Mouse (Mus musculus): ENCODE results near the gene Kazald1. TPM values are rescaled to one million over a fixed set of nuclear protein-coding genes. Genes with fewer than 3 reads are reported as not detected.

Gene Kazald1
- total and polyA plus RNA-seq, 3 experiments, result 0.27 to 1.2 (median 0.44) TPM

GRCm38 (mm10) chr19:45040214-45040613 is 34.8 kb upstream of the Kazald1 start:
- H3K4me3 ChIP-seq (replicated peaks in 1 of 3; ENCODE audit: low read depth in 2 of 3, low read length in 2 of 3, poor library complexity in 1 of 3), result no peak overlapping the region
- H3K4me1 ChIP-seq (ENCODE audit: control insufficient read depth in 1 of 2, insufficient read depth in 2 of 2), result peaks cover 4% of the 10 kb centered on the region in 2 experiments; a peak in 1 of 4 replicates
- no peak for DNase-seq (ENCODE audit: extremely low read depth)
- no peaks in the 10 kb centered on the region for H3K79me2 ChIP-seq (replicated peaks; ENCODE audit: control insufficient read depth, extremely low read depth, insufficient read depth, poor library complexity, severe bottlenecking)
- TF ChIP-seq IRF4 (IDR thresholded peaks at IDR 0.05; ENCODE audit: low read depth, low read length) (no peak), POLR2AphosphoS2 (IDR thresholded peaks at IDR 0.05; ENCODE audit: low read depth, low read length) (no peak), CHD2 (IDR thresholded peaks at IDR 0.05; ENCODE audit: low read length) (no peak), E2F4 (IDR thresholded peaks at IDR 0.05; ENCODE audit: insufficient replicate concordance, low read depth, low read length) (no peak), POLR2A (IDR thresholded peaks at IDR 0.05; ENCODE audit: low read depth, low read length) (no peak), TBP (conservative IDR thresholded peaks at IDR 0.05; ENCODE audit: low read depth, low read length) (no peak), ZKSCAN1 (IDR thresholded peaks at IDR 0.05; ENCODE audit: borderline replicate concordance, low read depth, low read length) (no peak), ZC3H11A (IDR thresholded peaks at IDR 0.05; ENCODE audit: low read depth, low read length) (no peak), JUN (IDR thresholded peaks at IDR 0.05; ENCODE audit: insufficient read depth, low read depth, low read length) (no peak), HCFC1 (IDR thresholded peaks at IDR 0.05; ENCODE audit: low read depth, low read length) (no peak), CTCF (conservative IDR thresholded peaks at IDR 0.05 in 1 of 2, IDR thresholded peaks at IDR 0.05 in 1 of 2; ENCODE audit: low read depth in 2 of 2, low read length in 2 of 2) (no peak)
- H3K27me3 ChIP-seq (replicated peaks), result peaks cover 66% of the 10 kb centered on the region
- H3K9ac ChIP-seq (ENCODE audit: insufficient read depth, low read depth), result no peak overlapping the region
- H3K9me3 ChIP-seq (replicated peaks; ENCODE audit: low read length), result no peaks in the 10 kb centered on the region
- H3K27ac ChIP-seq (ENCODE audit: insufficient read depth, low read depth), result no peak overlapping the region
- in situ Hi-C loops (cut with MboI; ENCODE audit: low pct_ligation_motif_present, low pct_unique_long_range_greater_than_20kb, low sequenced_read_pairs), result loop anchor here (25.0 kb wide), 1 partner anchor 453 kb away; no protein-coding TSS in a partner anchor
- no peaks in the 10 kb centered on the region for H3K36me3 ChIP-seq (replicated peaks in 1 of 2; ENCODE audit: control insufficient read depth in 1 of 2, insufficient read depth in 1 of 2, low read length in 1 of 2)
- dilution Hi-C loops (cut with MboI; ENCODE audit: extremely low pct_ligation_motif_present, extremely low pct_unique_long_range_greater_than_20kb, low sequenced_read_pairs), result no loop called here
- H3K4me2 ChIP-seq (ENCODE audit: insufficient read depth, low read depth, poor library complexity, severe bottlenecking), result no peak overlapping the region

- DNase-seq (ENCODE audit: extremely low read depth), result no peak
- Histone ChIP-seq H3K27me3 (replicated peaks) (peaks cover 75% of the 10 kb centered on the region), H3K4me2 (ENCODE audit: insufficient read depth, low read depth, poor library complexity, severe bottlenecking) (no peak overlapping the region), H3K9ac (ENCODE audit: insufficient read depth, low read depth) (no peak overlapping the region), H3K36me3 (replicated peaks in 1 of 2; ENCODE audit: control insufficient read depth in 1 of 2, insufficient read depth in 1 of 2, low read length in 1 of 2) (peaks cover 0 to 5% of the 10 kb centered on the region in 2 experiments), H3K79me2 (replicated peaks; ENCODE audit: control insufficient read depth, extremely low read depth, insufficient read depth, poor library complexity, severe bottlenecking) (no peaks in the 10 kb centered on the region), H3K4me1 (ENCODE audit: control insufficient read depth in 1 of 2, insufficient read depth in 2 of 2) (peaks cover 4 to 30% of the 10 kb centered on the region in 2 experiments; a peak in 3 of 4 replicates), H3K27ac (ENCODE audit: insufficient read depth, low read depth) (no peak overlapping the region), H3K9me3 (replicated peaks; ENCODE audit: low read length) (no peaks in the 10 kb centered on the region), H3K4me3 (replicated peaks in 1 of 3; ENCODE audit: low read depth in 2 of 3, low read length in 2 of 3, poor library complexity in 1 of 3) (no peak overlapping the region)
- dilution Hi-C loops (cut with MboI; ENCODE audit: extremely low pct_ligation_motif_present, extremely low pct_unique_long_range_greater_than_20kb, low sequenced_read_pairs), result no loop called here
- in situ Hi-C loops (cut with MboI; ENCODE audit: low pct_ligation_motif_present, low pct_unique_long_range_greater_than_20kb, low sequenced_read_pairs), result loop anchor here (25.0 kb wide), 1 partner anchor 457 kb away; no protein-coding TSS in a partner anchor
- TF ChIP-seq E2F4 (IDR thresholded peaks at IDR 0.05; ENCODE audit: insufficient replicate concordance, low read depth, low read length) (no peak), ZMIZ1 (IDR thresholded peaks at IDR 0.05; ENCODE audit: low read depth, low read length) (no peak), ZNF384 (IDR thresholded peaks at IDR 0.05; ENCODE audit: low read depth, low read length) (no peak), TBP (conservative IDR thresholded peaks at IDR 0.05; ENCODE audit: low read depth, low read length) (no peak), RAD21 (IDR thresholded peaks at IDR 0.05; ENCODE audit: low read depth, low read length) (no peak), MAX (IDR thresholded peaks at IDR 0.05; ENCODE audit: low read length) (no peak)
These were observed 30.6 kb upstream of the Kazald1 start for GRCm38 (mm10) chr19:45044389-45044927.

Data from CH12.LX (cell line).